Mouse (Mus musculus) heart, postnatal 0 days (tissue): ENCODE data around the gene Ifna5. TPM values are rescaled to one million over a fixed set of nuclear protein-coding genes. Genes with fewer than 3 reads are reported as not detected.
"Not testable (repeated sequence)": the region's sequence is repeated elsewhere in the genome, so short reads cannot be mapped to it uniquely, and the experiment has no call there.

Experiments
- ATAC-seq: fragments of 200-750 bp; cut with Nextera tagmentation; 2 replicates; pipeline ENCODE4 v1.8.0; 2017; ENCODE audit warnings: low read depth, moderate number of reproducible peaks, moderate library complexity; ENCODE audit not compliant: insufficient read depth
- DNase-seq: peaks from one replicate; pipeline ENCODE4 v3.0.0-alpha.2; 2016; ENCODE audit warnings: low spot score
- H3K27ac ChIP-seq: fragments of 300-500 bp; sonication (generic); 2 replicates; pipeline ENCODE4 v1.5.1; 2014; ENCODE audit warnings: low read depth, mild to moderate bottlenecking
- H3K27me3 ChIP-seq: fragments of 300-500 bp; sonication (generic); 2 replicates; pipeline ENCODE4 v1.6.1; 2014; ENCODE audit warnings: low read length, mixed read lengths; ENCODE audit not compliant: control insufficient read depth, insufficient read depth
- H3K36me3 ChIP-seq: fragments of 300-500 bp; sonication (generic); replicated peaks from 2 replicates; pipeline ENCODE4 v1.6.1; 2014; ENCODE audit warnings: low read length, mixed read lengths; ENCODE audit not compliant: control insufficient read depth, insufficient read depth
- H3K4me1 ChIP-seq: fragments of 300-500 bp; sonication (generic); 2 replicates; pipeline ENCODE4 v1.6.1; 2014; ENCODE audit warnings: antibody characterized with exemption; ENCODE audit not compliant: control insufficient read depth, insufficient read depth
- H3K4me2 ChIP-seq: fragments of 300-500 bp; sonication (generic); 2 replicates; pipeline ENCODE4 v1.6.1; 2014; ENCODE audit warnings: low read depth, mild to moderate bottlenecking, low read length, moderate library complexity
- H3K4me3 ChIP-seq: fragments of 300-500 bp; sonication (generic); 2 replicates; pipeline ENCODE4 v1.5.1; 2014; ENCODE audit warnings: low read depth, low read length
- H3K9ac ChIP-seq: fragments of 300-500 bp; sonication (generic); replicated peaks from 2 replicates; pipeline ENCODE4 v1.6.1; 2014; ENCODE audit warnings: low read depth, low read length, mixed read lengths
- H3K9me3 ChIP-seq: fragments of 300-500 bp; sonication (generic); replicated peaks from 2 replicates; pipeline ENCODE4 v1.6.1; 2016; ENCODE audit warnings: low read length; ENCODE audit not compliant: control insufficient read depth
- CTCF ChIP-seq: IDR thresholded peaks from 2 replicates; pipeline ENCODE4 v1.5.1; 2016; ENCODE audit warnings: antibody characterized with exemption, control low read depth, low read depth
- EP300 ChIP-seq: IDR thresholded peaks from 2 replicates; pipeline ENCODE4 v1.6.1; 2016; ENCODE audit warnings: antibody characterized with exemption, low read depth
- WGBS: fragments of 180-500 bp; shearing (Covaris S2); extraction: QIAGEN DNeasy Blood & Tissue Kit; methylation state at CpG from one replicate; pipeline ENCODE4 v1.1.7; 2014; 5-methylcytosine and 5-hydroxymethylcytosine counted together
- polyA plus RNA-seq: library from polyadenylated mRNA; unstranded; fragments of >200 nt; fragmentation: Nextera tagmentation; extraction: Ambion mirVana; gene quantifications from 2 replicates; pipeline ENCODE4 v1.2.1, GENCODE M21; 2015
- total RNA-seq: library from RNA; depleted of rRNA; stranded (reverse); fragments of >200 nt; gene quantifications from 2 replicates; pipeline ENCODE4 v1.2.3, GENCODE M21; 2014; ENCODE audit warnings: low replicate concordance

Ifna5 gene
- total and polyA plus RNA-seq, 2 experiments from 2014 or later, result not detected

- TF ChIP-seq CTCF, result peak; percentile 32
- 0% methylated on average over 4 of the region's 34 CpGs for WGBS
- not testable (repeated sequence) for H3K9me3 ChIP-seq, H3K9ac ChIP-seq, H3K4me2 ChIP-seq, H3K27me3 ChIP-seq, DNase-seq, H3K4me1 ChIP-seq, H3K27ac ChIP-seq, H3K36me3 ChIP-seq, ATAC-seq
- 0 out of 2 replicates have a peak overlapping the region, but pooled peaks have one; percentile 24 for H3K4me3 ChIP-seq
Observed at GRCm38 (mm10) chr4:88805761-88806160, 29.6 kb upstream of the Ifna5 start.

GRCm38 (mm10) chr4:88815928-88816327 is 19.4 kb upstream of the Ifna5 start, which contains the start of gene Ifna7:
TSS of gene Ifna7 (plus strand) at chr4:88816228.
- H3K9ac ChIP-seq, result no peak within 1 kb of the TSS
- no peaks in the 10 kb centered on the region for H3K36me3 ChIP-seq
- no peaks in the 10 kb centered on the region for H3K4me1 ChIP-seq
- no peak for ATAC-seq
- no peak within 1 kb of the TSS for H3K27ac ChIP-seq
- no peak for DNase-seq
- no peaks in the 10 kb centered on the region for H3K27me3 ChIP-seq
- H3K4me3 ChIP-seq, result no peak within 1 kb of the TSS
- H3K4me2 ChIP-seq, result no peak within 1 kb of the TSS
- no peaks in the 10 kb centered on the region for H3K9me3 ChIP-seq
- TF ChIP-seq EP300, result no peak
- no peak for TF ChIP-seq CTCF
- WGBS, result 52% methylated on average over 3 of the region's 3 CpGs

GRCm38 (mm10) chr4:88819659-88820058 is 15.7 kb upstream of the Ifna5 start, which contains the start of gene Ifna11:
TSS of gene Ifna11 (plus strand) at chr4:88819959.
- H3K27ac ChIP-seq, result no peak within 1 kb of the TSS
- H3K36me3 ChIP-seq, result no peaks in the 10 kb centered on the region
- no peaks in the 10 kb centered on the region for H3K27me3 ChIP-seq
- H3K4me3 ChIP-seq, result no peak within 1 kb of the TSS
- no peaks in the 10 kb centered on the region for H3K4me1 ChIP-seq
- DNase-seq (no peak), ATAC-seq (no peak)
- no peaks in the 10 kb centered on the region for H3K9me3 ChIP-seq
- TF ChIP-seq EP300, result no peak
- no peak for TF ChIP-seq CTCF
- H3K9ac ChIP-seq, result no peak within 1 kb of the TSS
- H3K4me2 ChIP-seq, result no peak within 1 kb of the TSS
- 57% methylated on average over 1 of the region's 1 CpGs for WGBS

GRCm38 (mm10) chr4:88822995-88823394 is 12.3 kb upstream of the Ifna5 start:
- no peak for DNase-seq

GRCm38 (mm10) chr4:88827116-88827515 is 8.2 kb upstream of the Ifna5 start, which contains the start of gene Ifna6:
TSS of gene Ifna6 (plus strand) at chr4:88827416.
- ATAC-seq, H3K27me3 ChIP-seq, H3K36me3 ChIP-seq, H3K4me1 ChIP-seq, H3K4me3 ChIP-seq, H3K27ac ChIP-seq, DNase-seq, H3K9me3 ChIP-seq, H3K9ac ChIP-seq, H3K4me2 ChIP-seq: not testable (repeated sequence)

More at GRCm38 (mm10) chr4:88822995-88823394, 12.3 kb upstream of the Ifna5 start:
- no peak overlapping the region for H3K4me3 ChIP-seq
- no peaks in the 10 kb centered on the region for H3K4me1 ChIP-seq
- TF ChIP-seq CTCF (peak; percentile 42), EP300 (no peak)
- H3K4me2 ChIP-seq, result no peak overlapping the region
- WGBS, result 25% methylated on average over 4 of the region's 4 CpGs
- no peaks in the 10 kb centered on the region for H3K9me3 ChIP-seq
- no peak overlapping the region for H3K9ac ChIP-seq
- H3K36me3 ChIP-seq, result no peaks in the 10 kb centered on the region
- H3K27ac ChIP-seq, result no peak overlapping the region
- H3K27me3 ChIP-seq, result no peaks in the 10 kb centered on the region
- no peak for ATAC-seq

GRCm38 (mm10) chr4:88830523-88830922 is 4.8 kb upstream of the Ifna5 start:
- no peak overlapping the region for H3K4me2 ChIP-seq
- no peaks in the 10 kb centered on the region for H3K27me3 ChIP-seq
- no peak for ATAC-seq
- DNase-seq, result no peak
- H3K9me3 ChIP-seq, result no peaks in the 10 kb centered on the region
- no peak overlapping the region for H3K4me3 ChIP-seq
- no peak overlapping the region for H3K9ac ChIP-seq
- H3K36me3 ChIP-seq, result no peaks in the 10 kb centered on the region
- 17% methylated on average over 4 of the region's 4 CpGs for WGBS
- H3K4me1 ChIP-seq, result no peaks in the 10 kb centered on the region
- H3K27ac ChIP-seq, result no peak overlapping the region
- peak; percentile 37 for TF ChIP-seq CTCF
- no peak for TF ChIP-seq EP300
